Mouse (Mus musculus): ENCODE data around the gene Arhgef3.

The Arhgef3 gene

DNA sequence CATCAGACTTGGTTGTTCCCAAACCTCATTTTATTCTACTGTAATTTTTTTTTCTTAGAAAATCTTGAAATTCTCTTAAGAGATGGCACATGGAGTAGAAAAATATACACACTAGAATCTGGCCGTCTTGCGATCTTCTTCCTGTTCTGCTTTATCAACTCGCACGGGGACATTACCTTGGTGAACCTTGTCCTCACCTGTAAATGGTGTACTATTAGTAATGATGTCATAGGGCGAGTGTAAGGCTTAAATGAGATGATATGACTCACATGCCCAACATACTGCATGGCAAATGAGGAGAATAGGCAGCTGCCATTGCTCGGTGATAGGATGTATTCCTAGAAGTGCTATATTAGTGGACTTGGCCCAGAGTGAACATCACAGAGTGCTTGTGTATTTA is 49.9 kb downstream of the Arhgef3 start:
- no peak for DNase-seq (ENCODE audit: low read depth, low spot score)

- DNase-seq (ENCODE audit: low read depth, low spot score): no peak
Measured at GRCm38 (mm10) chr14:27166751-27167150, 52.1 kb downstream of the Arhgef3 start.

DNA sequence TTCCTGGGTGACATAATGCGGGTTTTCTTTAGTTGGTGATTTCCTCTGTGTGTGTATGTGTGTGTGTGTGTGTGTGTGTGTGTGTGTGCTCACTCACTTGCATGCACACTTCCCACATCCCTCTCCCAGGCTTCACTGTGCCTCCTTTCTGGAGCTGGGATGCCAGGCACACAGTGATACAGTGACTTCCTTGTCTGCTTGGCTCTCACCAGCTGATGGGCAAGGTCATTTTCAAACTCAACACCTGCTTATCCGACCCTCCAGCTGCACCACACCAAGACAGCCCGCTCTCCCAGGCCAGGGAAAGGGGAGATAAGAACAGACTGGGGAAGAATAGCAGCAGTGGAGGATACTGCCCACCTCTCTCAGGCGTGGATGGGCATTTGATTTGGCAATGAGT is 52.5 kb downstream of the Arhgef3 start:
- DNase-seq (ENCODE audit: low read depth, low spot score): no peak

DNA sequence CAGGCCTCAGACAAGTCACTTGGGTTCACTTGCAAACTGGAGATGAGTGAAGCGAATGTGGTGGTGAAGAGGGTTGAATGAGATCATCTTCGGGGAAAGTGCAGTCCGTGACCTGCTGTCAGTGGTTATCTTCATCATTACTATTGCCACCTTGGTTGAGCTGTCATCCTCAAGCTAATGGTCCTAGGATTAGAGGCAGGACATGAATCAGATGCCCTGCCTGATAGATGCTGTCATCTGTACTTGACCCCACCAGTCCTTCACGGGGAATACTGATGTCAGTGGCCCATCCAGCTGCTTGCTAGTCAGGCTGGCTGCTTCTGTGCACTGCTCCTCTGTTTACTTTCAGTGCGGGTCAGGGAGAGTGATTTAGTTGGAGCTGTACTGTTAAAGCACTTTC is 53.7 kb downstream of the Arhgef3 start:
- DNase-seq (ENCODE audit: low read depth, low spot score): no peak

- DNase-seq (ENCODE audit: low read depth, low spot score): no peak
Measured at GRCm38 (mm10) chr14:27169287-27169686, 54.6 kb downstream of the Arhgef3 start.

DNA sequence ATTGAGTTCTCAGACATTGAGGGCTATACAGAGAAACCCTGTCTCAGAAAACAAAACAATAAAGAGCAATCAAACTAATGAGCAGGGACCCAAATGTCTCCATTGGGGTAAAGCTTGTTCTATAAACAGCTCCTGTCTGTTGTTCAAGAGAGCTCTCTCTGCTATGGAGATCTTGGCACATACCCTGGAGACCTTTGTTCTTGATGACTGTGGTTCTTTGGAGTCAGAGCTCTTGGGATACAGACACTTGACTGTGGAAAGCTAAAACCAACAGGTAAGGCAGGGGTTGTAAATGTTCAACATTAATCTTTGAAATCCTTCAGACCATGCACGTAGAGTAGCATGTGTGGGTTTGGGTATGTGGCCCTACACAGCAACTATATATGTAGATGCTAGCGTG is 55.7 kb downstream of the Arhgef3 start:
- DNase-seq (ENCODE audit: low read depth, low spot score): no peak

GRCm38 (mm10) chr14:27171175-27171830 is 56.6 kb downstream of the Arhgef3 start:
- DNase-seq (ENCODE audit: low read depth, low spot score): no peak

GRCm38 (mm10) chr14:27173178-27173803 is 58.6 kb downstream of the Arhgef3 start:
- no peak for DNase-seq (ENCODE audit: low read depth, low spot score)

GRCm38 (mm10) chr14:27174188-27174786 is 59.6 kb downstream of the Arhgef3 start:
- DNase-seq (ENCODE audit: low read depth, low spot score): no peak

DNA sequence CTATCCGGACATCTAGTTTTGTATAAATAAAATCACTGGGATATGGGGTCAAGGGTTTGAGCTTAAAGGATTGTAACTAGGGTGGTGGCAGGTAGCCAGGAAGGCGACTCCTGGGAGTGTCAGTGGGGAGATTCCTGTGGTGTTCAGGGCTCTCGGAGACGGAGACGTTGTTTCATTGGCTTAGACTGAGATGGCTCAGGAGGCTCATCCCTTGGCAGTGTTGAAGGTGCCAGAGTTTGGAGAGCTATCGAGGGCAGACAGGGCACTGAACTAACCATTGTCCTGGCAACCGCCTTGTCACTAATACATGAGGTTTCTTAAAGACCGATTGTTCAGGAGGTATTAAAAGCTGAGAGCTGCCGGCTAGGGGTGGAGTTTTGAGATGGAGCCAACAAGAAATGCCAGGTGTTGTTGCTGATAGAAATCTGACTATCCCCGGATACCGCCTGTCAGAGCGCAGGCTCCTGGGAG is 60.2 kb downstream of the Arhgef3 start:
- DNase-seq (ENCODE audit: low read depth, low spot score): no peak

- DNase-seq (ENCODE audit: low read depth, low spot score): no peak
Measured at GRCm38 (mm10) chr14:27175343-27175742, 60.6 kb downstream of the Arhgef3 start.

- no peak for DNase-seq (ENCODE audit: low read depth, low spot score)
Measured at GRCm38 (mm10) chr14:27177800-27178559, 63.3 kb downstream of the Arhgef3 start.

GRCm38 (mm10) chr14:27178560-27178920 is 63.8 kb downstream of the Arhgef3 start:
- no peak for DNase-seq (ENCODE audit: low read depth, low spot score)

DNA sequence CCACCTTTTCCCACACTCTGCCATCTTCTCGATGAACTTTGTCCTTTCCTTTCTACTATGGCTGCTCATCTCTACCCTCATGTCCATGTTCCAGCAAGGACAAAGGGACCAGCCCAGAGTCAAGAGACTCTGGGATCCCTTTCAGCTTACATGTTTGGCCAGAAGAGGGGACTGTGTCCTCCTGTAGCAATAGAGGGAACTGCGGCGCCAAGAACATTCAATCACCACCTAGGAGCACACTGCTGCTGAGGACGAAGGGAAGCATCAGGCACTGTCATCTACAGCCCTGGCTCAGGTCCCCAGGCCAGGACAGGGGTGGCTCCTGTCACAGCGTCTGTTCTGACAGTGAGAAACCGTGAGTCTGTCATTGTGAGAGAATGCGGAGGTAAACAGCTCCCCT is 65.1 kb downstream of the Arhgef3 start:
- DNase-seq (ENCODE audit: low read depth, low spot score): no peak

GRCm38 (mm10) chr14:27182059-27182458 is 67.4 kb downstream of the Arhgef3 start:
- no peak for DNase-seq (ENCODE audit: low read depth, low spot score)

DNA sequence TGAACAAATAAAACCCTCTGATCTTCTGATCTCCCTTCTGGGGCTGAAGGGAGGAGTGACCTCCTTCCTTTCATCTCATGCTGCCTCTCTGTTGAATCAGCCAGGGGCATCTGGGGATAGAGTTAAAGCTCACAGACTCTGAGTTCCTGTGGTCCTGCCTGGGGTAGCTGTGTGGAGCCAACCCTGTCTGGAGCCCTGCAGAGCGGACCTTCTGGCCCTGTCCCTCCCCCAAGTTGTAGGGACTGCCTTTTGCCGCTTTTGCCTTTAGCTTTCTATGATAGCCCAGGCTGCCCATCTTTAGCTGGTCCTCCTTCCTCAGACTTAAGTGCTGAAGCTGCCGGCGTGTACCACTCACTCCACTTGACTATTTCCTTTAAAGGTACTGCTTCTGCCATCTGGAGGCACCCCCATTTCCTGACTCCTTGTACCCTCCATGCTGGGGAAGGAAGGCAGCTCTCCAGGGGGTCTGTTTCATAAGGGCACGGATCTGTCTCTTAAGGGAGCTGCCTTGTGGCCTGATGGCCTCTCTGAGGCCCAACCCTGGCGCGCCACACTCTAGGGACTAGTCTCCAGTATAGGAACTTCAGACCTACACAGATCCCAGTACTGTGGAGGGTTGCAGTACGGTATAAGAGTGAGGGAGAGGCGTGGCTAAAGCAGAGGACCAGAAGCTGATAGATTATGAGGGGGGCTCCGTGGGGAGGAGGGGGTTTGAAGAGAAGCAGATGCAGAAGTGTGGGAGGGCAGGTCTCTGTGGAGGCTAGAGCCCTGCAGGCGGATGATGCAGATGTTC is 68.1 kb downstream of the Arhgef3 start:
- DNase-seq (ENCODE audit: low read depth, low spot score): no peak

GRCm38 (mm10) chr14:27183501-27184230 is 69.0 kb downstream of the Arhgef3 start:
- no peak for DNase-seq (ENCODE audit: low read depth, low spot score)

- DNase-seq (ENCODE audit: low read depth, low spot score): no peak
Measured at GRCm38 (mm10) chr14:27185902-27186301, 71.2 kb downstream of the Arhgef3 start.

GRCm38 (mm10) chr14:27186596-27186995 is 71.9 kb downstream of the Arhgef3 start:
- DNase-seq (ENCODE audit: low read depth, low spot score): no peak

- DNase-seq (ENCODE audit: low read depth, low spot score): peak; percentile 50
Measured at GRCm38 (mm10) chr14:27187025-27187424, 72.3 kb downstream of the Arhgef3 start.

DNA sequence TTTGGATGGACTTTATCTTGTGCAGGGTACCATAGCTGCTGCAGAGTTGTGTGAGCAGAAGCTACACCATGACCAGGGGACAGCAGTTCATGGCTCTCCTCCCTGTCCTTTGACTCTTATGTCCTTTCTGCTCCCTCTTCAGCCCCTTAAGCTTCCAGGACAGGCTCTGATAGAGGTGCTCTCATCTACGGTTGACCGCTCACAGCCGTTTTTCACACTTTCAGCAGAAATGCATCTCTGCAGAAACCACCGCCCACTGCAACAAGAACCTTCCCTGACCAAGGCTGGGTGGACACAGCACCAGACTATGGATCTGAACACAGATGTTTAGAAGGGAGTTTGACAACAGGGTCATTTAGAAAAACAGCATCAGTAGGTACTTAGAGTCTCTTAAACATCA is 73.2 kb downstream of the Arhgef3 start:
- DNase-seq (ENCODE audit: low read depth, low spot score): no peak

Data from retina, postnatal 7 days (tissue).